Mouse (Mus musculus) stomach, postnatal 0 days (tissue): Measurements from ENCODE around the gene Trhde.

ENCODE experiments used
- CTCF ChIP-seq: IDR thresholded peaks from 2 replicates; pipeline ENCODE4 v1.5.1; 2016; ENCODE audit warnings: antibody characterized with exemption, low read depth, mild to moderate bottlenecking, moderate library complexity
- EP300 ChIP-seq: optimal IDR thresholded peaks from 2 replicates; pipeline ENCODE3; 2016; ENCODE audit warnings: antibody characterized with exemption

DNA sequence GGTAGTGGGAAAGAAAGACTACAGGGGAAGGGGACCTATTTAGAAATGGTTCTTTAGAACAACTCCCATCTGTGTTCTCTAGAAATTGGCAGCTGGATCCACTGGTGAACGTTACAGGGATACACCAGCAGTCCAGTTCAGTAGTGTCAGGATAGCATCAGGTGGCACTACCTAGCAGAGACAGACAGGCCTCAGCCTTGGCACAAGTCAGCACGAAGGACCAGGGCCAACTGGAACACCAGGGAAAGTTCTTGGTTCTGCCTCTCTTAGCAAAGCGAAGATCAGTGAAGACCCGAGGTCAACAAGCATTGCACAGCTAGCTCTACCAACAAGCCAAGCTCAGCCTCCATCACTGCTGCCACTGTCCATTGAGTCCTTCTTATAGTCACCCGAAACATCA, 62.2 kb downstream of the Trhde start:
- TF ChIP-seq CTCF (no peak), EP300 (no peak)
